22 mouse cellular contexts compared by ENCODE assay signal in genomic region chr3:123001053-123001452, GRCm38 (mm10). TPM values are rescaled to one million over a fixed set of nuclear protein-coding genes. Genes with fewer than 3 reads are reported as not detected.
"Had no signal": no experiment of that assay in that cellular context is flagged by ENCODE, and none has a peak within 500 bp of the region (broad histone marks: within the 10 kb centered on the region; RNA-seq: fewer than 3 reads in every experiment).

No protein-coding gene starts in this region.

- H3K4me3 ChIP-seq: limb, embryonic 10.5 days; limb, embryonic 13.5 days; liver, embryonic 12.5 days; liver, embryonic 15.5 days; lung, embryonic 15.5 days; megakaryocyte, embryonic 14.5 days had no signal

- ATAC-seq: inflammation-experienced regulatory T-cells, adult 6 months; intestine, embryonic 16.5 days; liver, embryonic 12.5 days had no signal

- H3K4me1 ChIP-seq: limb, embryonic 10.5 days; limb, embryonic 13.5 days; liver, embryonic 12.5 days; liver, embryonic 15.5 days; lung, embryonic 15.5 days; megakaryocyte, embryonic 14.5 days had no signal

- H3K27ac ChIP-seq: limb, embryonic 10.5 days; limb, embryonic 13.5 days; liver, embryonic 12.5 days; liver, embryonic 15.5 days; lung, embryonic 15.5 days had no signal

- H3K36me3 ChIP-seq: limb, embryonic 10.5 days; limb, embryonic 13.5 days; liver, embryonic 12.5 days; liver, embryonic 15.5 days; lung, embryonic 15.5 days had no signal

- DNase-seq: kidney, postnatal 10 days; kidney, postnatal 4 days; layer of hippocampus, adult 9-11 months; layer of hippocampus, postnatal 36 days; liver; lung, adult 18-20 months; midbrain, embryonic 14.5 days; thymus, adult 18-20 months; thymus, postnatal 4 days had no signal

- H3K9me3 ChIP-seq: limb, embryonic 10.5 days; limb, embryonic 13.5 days; liver, embryonic 12.5 days; liver, embryonic 15.5 days; lung, embryonic 15.5 days; megakaryocyte, embryonic 14.5 days had no signal

- H3K27me3 ChIP-seq: limb, embryonic 13.5 days; liver, embryonic 12.5 days; liver, embryonic 15.5 days; lung, embryonic 15.5 days had no signal

RNA-seq across cellular contexts. Expression of gene Myoz2, which starts 33.8 kb away (rescaled TPM):
- total RNA-seq: left cerebral cortex, postnatal 14 days had no signal
- polyA plus RNA-seq: inflammation-experienced regulatory T-cells, adult 6 months; midbrain, embryonic 11.5 days; midbrain, embryonic 14.5 days; midbrain, postnatal 0 days; small intestine, adult 2 months; spleen, adult 2 months had no signal
